Comparison of ENCODE assay signal across 16 mouse cellular contexts in the genomic region with DNA sequence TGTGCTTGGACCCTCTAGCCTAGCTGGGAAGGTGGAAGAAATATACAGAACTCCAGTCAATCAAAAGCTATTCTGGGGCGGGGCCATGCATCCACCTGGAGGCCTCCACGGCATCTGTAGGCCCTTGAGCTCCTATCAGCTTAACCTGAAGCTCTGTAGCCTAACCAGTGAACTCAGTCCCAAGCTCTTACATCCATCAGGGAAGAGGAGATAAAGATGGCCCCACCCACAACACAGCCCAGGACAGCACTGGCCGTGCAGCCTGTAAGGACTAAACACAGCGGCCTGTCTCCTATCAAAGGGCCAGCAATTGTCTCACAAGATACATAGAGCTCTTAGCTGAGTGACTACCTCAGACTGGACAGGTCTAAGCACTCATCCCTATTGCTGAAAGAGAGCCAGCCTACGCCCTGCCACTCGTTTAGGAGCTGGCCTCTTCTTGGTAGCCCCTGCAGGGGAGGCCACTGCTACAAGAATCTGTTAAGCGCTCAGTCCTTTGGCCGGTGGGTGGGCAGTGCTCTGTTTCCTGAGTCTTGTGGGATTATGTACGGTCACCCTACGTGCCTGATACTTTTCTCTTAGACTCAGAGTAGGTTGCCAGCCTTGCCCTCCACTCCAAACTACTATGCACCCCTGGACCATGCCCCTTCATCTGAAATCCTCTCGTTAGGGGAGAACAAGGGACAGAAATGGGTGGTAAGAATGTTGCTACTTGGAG. TPM values are rescaled to one million over a fixed set of nuclear protein-coding genes. Genes with fewer than 3 reads are reported as not detected.
A peak's percentile ranks its signal among the peaks of the same experiment; 100 is the strongest.
DNase-seq lines count a peak whose midpoint lies in the region; ATAC-seq lines count a peak whose summit lies in the region.
"Had no signal": no experiment of that assay in that cellular context is flagged by ENCODE, and none has a peak within 500 bp of the region (broad histone marks: within the 10 kb centered on the region; RNA-seq: fewer than 3 reads in every experiment).

No protein-coding gene starts in this region.

- peaks cover 33% of the 10 kb centered on the region for H3K4me1 ChIP-seq in forebrain, embryonic 11.5 days (replicated peaks; ENCODE audit: control insufficient read depth, insufficient read depth, low read length)
- H3K4me1 ChIP-seq in forebrain, embryonic 13.5 days = peaks cover 39% of the 10 kb centered on the region
- peaks cover 26% of the 10 kb centered on the region for H3K4me1 ChIP-seq in neural tube, embryonic 15.5 days
- H3K4me1 ChIP-seq in liver, embryonic 16.5 days (ENCODE audit: control insufficient read depth, low read depth, low read length) = peaks cover 37% of the 10 kb centered on the region
- peaks cover 6% of the 10 kb centered on the region for H3K4me1 ChIP-seq in kidney, embryonic 14.5 days (ENCODE audit: control insufficient read depth, insufficient read depth, low read length)

- peak; percentile 48 for DNase-seq in forebrain, embryonic 11.5 days (ENCODE audit: low spot score)
- peak; percentile 11 for DNase-seq in neural tube, embryonic 10.5 days (ENCODE audit: extremely low spot score, low spot score)
- no peak for DNase-seq in gastrocnemius, postnatal 14 days
- DNase-seq: adrenal gland, adult 8-10 months; cerebellum, adult 9-10 months; gastrocnemius, postnatal 36 days; kidney, adult 2 months; right cerebral cortex, postnatal 4 days had no signal

- no peak overlapping the region for H3K4me3 ChIP-seq in forebrain, embryonic 11.5 days (ENCODE audit: low read depth, low read length)
- no peak overlapping the region for H3K4me3 ChIP-seq in forebrain, embryonic 13.5 days
- H3K4me3 ChIP-seq in neural tube, embryonic 15.5 days (replicated peaks) = no peak overlapping the region
- no peak overlapping the region for H3K4me3 ChIP-seq in liver, embryonic 16.5 days (ENCODE audit: low read depth, low read length)
- H3K4me3 ChIP-seq in kidney, embryonic 14.5 days (ENCODE audit: low read length) = no peak overlapping the region
- H3K4me3 ChIP-seq: forebrain, embryonic 12.5 days; heart, embryonic 15.5 days; hindbrain, embryonic 15.5 days had no signal

- intact Hi-C loops in gastrocnemius, postnatal 14 days (cut with DNase I; ENCODE audit: low total_unique reads) = loop anchor here (10.0 kb wide), 1 partner anchor 177 kb away; no protein-coding TSS in a partner anchor

- no peaks in the 10 kb centered on the region for H3K36me3 ChIP-seq in forebrain, embryonic 11.5 days (ENCODE audit: control insufficient read depth, insufficient read depth, low read length)
- no peaks in the 10 kb centered on the region for H3K36me3 ChIP-seq in forebrain, embryonic 13.5 days (ENCODE audit: poor library complexity, severe bottlenecking)
- no peaks in the 10 kb centered on the region for H3K36me3 ChIP-seq in neural tube, embryonic 15.5 days
- no peaks in the 10 kb centered on the region for H3K36me3 ChIP-seq in liver, embryonic 16.5 days (ENCODE audit: control insufficient read depth, insufficient read depth)
- no peaks in the 10 kb centered on the region for H3K36me3 ChIP-seq in kidney, embryonic 14.5 days (ENCODE audit: control insufficient read depth, insufficient read depth, low read length)
- H3K36me3 ChIP-seq: forebrain, embryonic 12.5 days; heart, embryonic 15.5 days; hindbrain, embryonic 15.5 days had no signal

- no peak for ATAC-seq in forebrain, embryonic 11.5 days (replicated peaks; ENCODE audit: low FRiP score)
- ATAC-seq in forebrain, embryonic 13.5 days = no peak
- ATAC-seq in neural tube, embryonic 15.5 days (ENCODE audit: low FRiP score) = no peak
- peak; percentile 75 for ATAC-seq in erythroblast, adult 5-6 weeks (replicated peaks; ENCODE audit: low FRiP score, poor library complexity, severe bottlenecking)
- ATAC-seq in liver, embryonic 16.5 days (ENCODE audit: low read depth) = peak; percentile 78
- no peak for ATAC-seq in kidney, embryonic 14.5 days (ENCODE audit: low FRiP score, low TSS enrichment)

- H3K27me3 ChIP-seq in forebrain, embryonic 11.5 days (ENCODE audit: control insufficient read depth, insufficient read depth, low read length) = peaks cover 4% of the 10 kb centered on the region; the same call in 1 of the 2 replicates
- H3K27me3 ChIP-seq in forebrain, embryonic 13.5 days = peaks cover 24% of the 10 kb centered on the region; the same call in 1 of the 2 replicates
- no peaks in the 10 kb centered on the region for H3K27me3 ChIP-seq in neural tube, embryonic 15.5 days (replicated peaks)
- no peaks in the 10 kb centered on the region for H3K27me3 ChIP-seq in liver, embryonic 16.5 days (ENCODE audit: control insufficient read depth, insufficient read depth, low read depth, low read length)
- H3K27me3 ChIP-seq in kidney, embryonic 14.5 days (ENCODE audit: control insufficient read depth, insufficient read depth, low read length) = no peaks in the 10 kb centered on the region
- H3K27me3 ChIP-seq: heart, embryonic 15.5 days; hindbrain, embryonic 15.5 days had no signal

- no peak overlapping the region for H3K4me2 ChIP-seq in forebrain, embryonic 11.5 days (ENCODE audit: low read depth, low read length, severe bottlenecking)
- H3K4me2 ChIP-seq in forebrain, embryonic 13.5 days = no peak overlapping the region
- H3K4me2 ChIP-seq in neural tube, embryonic 15.5 days = no peak overlapping the region
- 0 out of 2 replicates have a peak overlapping the region, but pooled peaks have one; percentile 8 for H3K4me2 ChIP-seq in liver, embryonic 16.5 days (ENCODE audit: low read depth, low read length)
- no peak overlapping the region for H3K4me2 ChIP-seq in kidney, embryonic 14.5 days (replicated peaks; ENCODE audit: low read depth, low read length)
- H3K4me2 ChIP-seq: forebrain, embryonic 12.5 days; heart, embryonic 15.5 days; hindbrain, embryonic 15.5 days had no signal

- 74% methylated on average over 11 of the region's 11 CpGs for whole genome bisulfite sequencing in forebrain, embryonic 11.5 days
- 79% methylated on average over 11 of the region's 11 CpGs for WGBS in forebrain, embryonic 13.5 days
- WGBS in neural tube, embryonic 15.5 days = 90% methylated on average over 11 of the region's 11 CpGs
- WGBS in liver, embryonic 16.5 days (ENCODE audit: insufficient replicate concordance) = 60% methylated on average over 11 of the region's 11 CpGs
- WGBS in kidney, embryonic 14.5 days = 87% methylated on average over 11 of the region's 11 CpGs

- H3K9me3 ChIP-seq in forebrain, embryonic 11.5 days (ENCODE audit: control insufficient read depth, low read length) = no peaks in the 10 kb centered on the region
- no peaks in the 10 kb centered on the region for H3K9me3 ChIP-seq in forebrain, embryonic 13.5 days (replicated peaks)
- no peaks in the 10 kb centered on the region for H3K9me3 ChIP-seq in neural tube, embryonic 15.5 days (replicated peaks)
- H3K9me3 ChIP-seq in liver, embryonic 16.5 days (replicated peaks; ENCODE audit: control insufficient read depth, low read length) = no peaks in the 10 kb centered on the region
- H3K9me3 ChIP-seq in kidney, embryonic 14.5 days (ENCODE audit: control insufficient read depth, low read length) = no peaks in the 10 kb centered on the region
- H3K9me3 ChIP-seq: forebrain, embryonic 12.5 days; heart, embryonic 15.5 days; hindbrain, embryonic 15.5 days had no signal

- H3K9ac ChIP-seq in forebrain, embryonic 11.5 days (ENCODE audit: low read length) = no peak overlapping the region
- no peak overlapping the region for H3K9ac ChIP-seq in forebrain, embryonic 13.5 days
- H3K9ac ChIP-seq in neural tube, embryonic 15.5 days (replicated peaks) = no peak overlapping the region
- H3K9ac ChIP-seq in liver, embryonic 16.5 days (ENCODE audit: low read depth, low read length) = no peak overlapping the region
- no peak overlapping the region for H3K9ac ChIP-seq in kidney, embryonic 14.5 days (ENCODE audit: low read depth, low read length)
- H3K9ac ChIP-seq: forebrain, embryonic 12.5 days; heart, embryonic 15.5 days; hindbrain, embryonic 15.5 days had no signal

- no peak overlapping the region for H3K27ac ChIP-seq in forebrain, embryonic 11.5 days (ENCODE audit: low read depth, low read length)
- no peak overlapping the region for H3K27ac ChIP-seq in forebrain, embryonic 13.5 days
- H3K27ac ChIP-seq in neural tube, embryonic 15.5 days (replicated peaks) = no peak overlapping the region
- H3K27ac ChIP-seq in liver, embryonic 16.5 days (ENCODE audit: low read length) = no peak overlapping the region
- no peak overlapping the region for H3K27ac ChIP-seq in kidney, embryonic 14.5 days (ENCODE audit: low read depth, low read length)
- H3K27ac ChIP-seq: forebrain, embryonic 12.5 days; heart, embryonic 15.5 days; hindbrain, embryonic 15.5 days had no signal

RNA-seq across cellular contexts. Expression of a gene that starts 6.0 kb away (rescaled TPM):
- 14.9 and 17.3 TPM in 2 replicates for polyA plus RNA-seq in forebrain, embryonic 11.5 days (2014; fragmentation: Nextera tagmentation; extraction: Ambion mirVana)
- 5.2 and 5.4 TPM in 2 replicates for polyA plus RNA-seq in forebrain, embryonic 13.5 days (2015; fragmentation: Nextera tagmentation; extraction: Ambion mirVana)
- polyA plus RNA-seq in neural tube, embryonic 15.5 days (2015; fragmentation: Nextera tagmentation; extraction: Ambion mirVana) = 11.7 and 24.1 TPM in 2 replicates
- total RNA-seq in erythroblast, adult 5-6 weeks (2015; ENCODE audit: low replicate concordance) = 82.8 and 141 TPM in 2 replicates
- total RNA-seq in erythroblast, adult 5-6 weeks (2017; ENCODE audit: low replicate concordance) = 123 and 134 TPM in 2 replicates
- 4.7 and 5.2 TPM in 2 replicates for polyA plus RNA-seq in liver, embryonic 16.5 days (2015; fragmentation: Nextera tagmentation; extraction: Ambion mirVana)
- total RNA-seq in gastrocnemius, postnatal 14 days (2021) = 10 to 100 TPM; 17.8 to 23.1 TPM
- 8.9 and 10.1 TPM in 2 replicates for polyA plus RNA-seq in kidney, embryonic 14.5 days (2014; fragmentation: Nextera tagmentation; extraction: Ambion mirVana)

Comparison
In these comparisons a context has a peak if more than half of its experiments do, and no peak if none do; other contexts are left out.
1. ATAC-seq: peak in erythroblast, adult 5-6 weeks (single experiment) and liver, embryonic 16.5 days (single experiment); none in forebrain, embryonic 11.5 days (single experiment), forebrain, embryonic 13.5 days (single experiment), neural tube, embryonic 15.5 days (single experiment) and kidney, embryonic 14.5 days (single experiment).